Comparison of ENCODE assay signal across 13 mouse cellular contexts in the genomic region with DNA sequence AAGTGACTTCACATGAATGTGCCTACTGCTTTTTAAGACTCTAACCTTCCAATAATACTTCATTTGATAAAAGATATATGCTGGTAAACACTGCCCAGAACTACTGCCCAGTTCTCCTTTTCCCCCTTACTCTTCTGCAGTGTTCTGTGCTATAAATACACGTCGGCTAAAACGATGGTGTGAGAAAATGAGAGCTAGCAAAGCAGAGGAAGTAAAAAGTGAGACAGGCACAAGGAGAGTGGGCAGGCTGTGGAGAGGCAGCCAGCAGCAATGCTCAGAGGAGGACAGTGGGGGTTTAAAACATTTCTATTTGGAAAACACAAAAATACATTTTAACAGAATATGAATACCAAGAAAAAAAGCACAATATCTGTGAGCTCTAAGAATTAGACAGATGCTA. TPM values are rescaled to one million over a fixed set of nuclear protein-coding genes. Genes with fewer than 3 reads are reported as not detected.
A peak's percentile ranks its signal among the peaks of the same experiment; 100 is the strongest.
DNase-seq lines count a peak whose midpoint lies in the region; ATAC-seq and TF ChIP-seq lines count a peak whose summit lies in the region.
"Had no signal": no experiment of that assay in that cellular context is flagged by ENCODE, and none has a peak within 500 bp of the region (broad histone marks: within the 10 kb centered on the region; RNA-seq: fewer than 3 reads in every experiment).

No protein-coding gene starts in this region.

- H3K27ac ChIP-seq in heart, embryonic 13.5 days (replicated peaks) = peak overlapping the region; percentile 73
- peak overlapping the region; percentile 73 for H3K27ac ChIP-seq in heart, embryonic 16.5 days (ENCODE audit: low read length)
- H3K27ac ChIP-seq in midbrain, postnatal 0 days (ENCODE audit: low read depth, low read length) = no peak overlapping the region
- H3K27ac ChIP-seq: midbrain, embryonic 13.5 days had no signal

- no peaks in the 10 kb centered on the region for H3K27me3 ChIP-seq in heart, embryonic 13.5 days (replicated peaks)
- no peaks in the 10 kb centered on the region for H3K27me3 ChIP-seq in heart, embryonic 16.5 days (ENCODE audit: control insufficient read depth, insufficient read depth, low read length)
- no peaks in the 10 kb centered on the region for H3K27me3 ChIP-seq in midbrain, postnatal 0 days (ENCODE audit: insufficient read depth, low read length)
- H3K27me3 ChIP-seq: midbrain, embryonic 13.5 days had no signal

- H3K4me2 ChIP-seq in heart, embryonic 13.5 days = peak overlapping the region; percentile 4; the same call in 1 of the 2 replicates
- H3K4me2 ChIP-seq in heart, embryonic 16.5 days (ENCODE audit: low read depth, low read length) = no peak overlapping the region
- H3K4me2 ChIP-seq in midbrain, postnatal 0 days (ENCODE audit: low read depth, low read length, poor library complexity, severe bottlenecking) = no peak overlapping the region
- H3K4me2 ChIP-seq: midbrain, embryonic 13.5 days had no signal

- ATAC-seq in heart, embryonic 13.5 days (ENCODE audit: extremely low read depth, insufficient number of reproducible peaks, low FRiP score, low TSS enrichment) = no peak
- ATAC-seq in heart, embryonic 16.5 days (replicated peaks; ENCODE audit: extremely low read depth, insufficient read depth, low FRiP score) = peak; percentile 56; the same call in 1 of the 2 replicates
- no peak for ATAC-seq in midbrain, postnatal 0 days (ENCODE audit: low FRiP score)
- ATAC-seq: forebrain, postnatal 0 days; hindbrain, postnatal 0 days; liver, postnatal 0 days; midbrain, embryonic 13.5 days had no signal

- 0 out of 2 replicates have a peak overlapping the region, but pooled peaks have one; percentile 34 for H3K9ac ChIP-seq in heart, embryonic 13.5 days
- 0 out of 2 replicates have a peak overlapping the region, but pooled peaks have one; percentile 23 for H3K9ac ChIP-seq in heart, embryonic 16.5 days (ENCODE audit: low read length)
- no peak overlapping the region for H3K9ac ChIP-seq in midbrain, postnatal 0 days (replicated peaks; ENCODE audit: low read length, poor library complexity, severe bottlenecking)
- H3K9ac ChIP-seq: forebrain, postnatal 0 days; liver, postnatal 0 days; midbrain, embryonic 13.5 days had no signal

- TF ChIP-seq CTCF in midbrain, postnatal 0 days (IDR thresholded peaks at IDR 0.05) = no peak

- H3K36me3 ChIP-seq in heart, embryonic 13.5 days = peaks cover 78% of the 10 kb centered on the region
- peaks cover 33% of the 10 kb centered on the region for H3K36me3 ChIP-seq in heart, embryonic 16.5 days (ENCODE audit: control insufficient read depth, insufficient read depth)
- peaks cover 29% of the 10 kb centered on the region for H3K36me3 ChIP-seq in midbrain, postnatal 0 days (ENCODE audit: insufficient read depth, low read length)

- no peaks in the 10 kb centered on the region for H3K9me3 ChIP-seq in heart, embryonic 13.5 days
- H3K9me3 ChIP-seq in heart, embryonic 16.5 days (replicated peaks; ENCODE audit: control insufficient read depth, low read length) = no peaks in the 10 kb centered on the region
- no peaks in the 10 kb centered on the region for H3K9me3 ChIP-seq in midbrain, postnatal 0 days (ENCODE audit: low read length)
- H3K9me3 ChIP-seq: midbrain, embryonic 13.5 days had no signal

- DNase-seq in heart, adult 11 months = no peak
- DNase-seq in right cerebral cortex, postnatal 10 days (ENCODE audit: low spot score in 2 of 2) = peak; percentile 57 to 67
- DNase-seq in right cerebral cortex, postnatal 4 days = no peak
- DNase-seq in telencephalon, adult 2 months (ENCODE audit: low read depth, low spot score) = peak; percentile 90
- DNase-seq in midbrain, postnatal 0 days (ENCODE audit: low spot score) = no peak
- DNase-seq: cerebellum, adult 8-10 months; forebrain, postnatal 0 days; liver, postnatal 0 days; lung, postnatal 36 days had no signal

- 26% methylated on average over 3 of the region's 3 CpGs for WGBS in heart, embryonic 13.5 days
- 16% methylated on average over 3 of the region's 3 CpGs for WGBS in heart, embryonic 16.5 days
- WGBS in midbrain, postnatal 0 days = 84% methylated on average over 3 of the region's 3 CpGs

- peaks cover 30% of the 10 kb centered on the region for H3K4me1 ChIP-seq in heart, embryonic 13.5 days
- H3K4me1 ChIP-seq in heart, embryonic 16.5 days (ENCODE audit: control insufficient read depth, insufficient read depth, low read length) = peaks cover 17% of the 10 kb centered on the region
- no peaks in the 10 kb centered on the region for H3K4me1 ChIP-seq in midbrain, postnatal 0 days (ENCODE audit: insufficient read depth, low read length)

- H3K4me3 ChIP-seq in heart, embryonic 13.5 days = no peak overlapping the region
- no peak overlapping the region for H3K4me3 ChIP-seq in heart, embryonic 16.5 days (ENCODE audit: low read length)
- H3K4me3 ChIP-seq in midbrain, postnatal 0 days (ENCODE audit: low read depth, low read length) = no peak overlapping the region
- H3K4me3 ChIP-seq: midbrain, embryonic 13.5 days had no signal

RNA-seq across cellular contexts. Expression of gene Litaf, which starts 26.6 kb away (rescaled TPM):
- polyA plus RNA-seq in heart, embryonic 13.5 days (2015; fragmentation: Nextera tagmentation; extraction: Ambion mirVana) = 66.2 and 70.0 TPM in 2 replicates
- polyA plus RNA-seq in heart, embryonic 16.5 days (2015; fragmentation: Nextera tagmentation; extraction: Ambion mirVana) = 76.6 and 78.7 TPM in 2 replicates
- 19.0 and 22.4 TPM in 2 replicates for total RNA-seq in midbrain, postnatal 0 days (2014; rRNA removed)
- 20.5 and 20.7 TPM in 2 replicates for polyA plus RNA-seq in midbrain, postnatal 0 days (2015; fragmentation: Nextera tagmentation; extraction: Ambion mirVana)

RNA-seq across cellular contexts. Expression of gene Snn, which starts 31.8 kb away (rescaled TPM):
- polyA plus RNA-seq in heart, embryonic 13.5 days (2015; fragmentation: Nextera tagmentation; extraction: Ambion mirVana) = 40.1 and 40.3 TPM in 2 replicates
- 42.2 and 49.2 TPM in 2 replicates for polyA plus RNA-seq in heart, embryonic 16.5 days (2015; fragmentation: Nextera tagmentation; extraction: Ambion mirVana)
- 241 and 278 TPM in 2 replicates for total RNA-seq in midbrain, postnatal 0 days (2014; rRNA removed)
- polyA plus RNA-seq in midbrain, postnatal 0 days (2015; fragmentation: Nextera tagmentation; extraction: Ambion mirVana) = 122 and 130 TPM in 2 replicates

RNA-seq across cellular contexts. Expression of gene Txndc11, which starts 41.9 kb away (rescaled TPM):
- polyA plus RNA-seq in heart, embryonic 13.5 days (2015; fragmentation: Nextera tagmentation; extraction: Ambion mirVana) = 25.9 and 27.0 TPM in 2 replicates
- 28.6 and 29.6 TPM in 2 replicates for polyA plus RNA-seq in heart, embryonic 16.5 days (2015; fragmentation: Nextera tagmentation; extraction: Ambion mirVana)
- total RNA-seq in midbrain, postnatal 0 days (2014; rRNA removed) = 46.4 and 48.4 TPM in 2 replicates
- 25.4 and 30.5 TPM in 2 replicates for polyA plus RNA-seq in midbrain, postnatal 0 days (2015; fragmentation: Nextera tagmentation; extraction: Ambion mirVana)

Comparison
In these comparisons a context has a peak if more than half of its experiments do, and no peak if none do; other contexts are left out.
1. DNase-seq: peak in right cerebral cortex, postnatal 10 days (2 of 2) and telencephalon, adult 2 months (single experiment); none in heart, adult 11 months (single experiment), right cerebral cortex, postnatal 4 days (single experiment) and midbrain, postnatal 0 days (single experiment).